Mouse (Mus musculus) ES-E14 (cell line): Measurements from ENCODE around the gene Kctd13. TPM values are rescaled to one million over a fixed set of nuclear protein-coding genes. Genes with fewer than 3 reads are reported as not detected.

Experiments
- DNase-seq: peaks from one replicate; pipeline ENCODE4 v3.0.0-alpha.2; 2013; ENCODE audit warnings: low read depth, low spot score
- H3K27ac ChIP-seq: 2 replicates; pipeline ENCODE4 v1.5.1; 2012; ENCODE audit warnings: low read depth, mild to moderate bottlenecking, low read length, moderate library complexity, mixed read lengths; ENCODE audit not compliant: poor library complexity, insufficient read depth, severe bottlenecking
- H3K36me3 ChIP-seq: 2 replicates; pipeline ENCODE4 v1.6.1; 2012; ENCODE audit warnings: mild to moderate bottlenecking, low read length, moderate library complexity, mixed read lengths; ENCODE audit not compliant: control insufficient read depth, poor library complexity, insufficient read depth, severe bottlenecking
- H3K4me1 ChIP-seq, 2 experiments: fragments of 150-350 bp in 1 of 2; sonication (generic) in 1 of 2; 2 replicates each; pipeline ENCODE4 v1.6.1; 2012; ENCODE audit warnings: low read length in 2 of 2, mild to moderate bottlenecking in 1 of 2, mixed read lengths in 1 of 2; ENCODE audit not compliant: control insufficient read depth in 2 of 2, insufficient read depth in 2 of 2, poor library complexity in 1 of 2
- H3K4me3 ChIP-seq, 2 experiments: fragments of 150-350 bp in 1 of 2; sonication (generic) in 1 of 2; 2 replicates each; pipeline ENCODE4 v1.5.1; 2012; ENCODE audit warnings: low read length in 2 of 2, low read depth in 1 of 2, mild to moderate bottlenecking in 1 of 2, mixed read lengths in 1 of 2; ENCODE audit not compliant: insufficient read depth in 1 of 2, poor library complexity in 1 of 2, severe bottlenecking in 1 of 2
- H3K9ac ChIP-seq: 2 replicates; pipeline ENCODE4 v1.6.1; 2012; ENCODE audit warnings: low read depth, mild to moderate bottlenecking, low read length, mixed read lengths; ENCODE audit not compliant: poor library complexity, insufficient read depth, severe bottlenecking
- H3K9me3 ChIP-seq: fragments of 150-350 bp; sonication (generic); 2 replicates; pipeline ENCODE4 v1.6.1; 2012; ENCODE audit warnings: low read depth, mild to moderate bottlenecking, low read length; ENCODE audit not compliant: control insufficient read depth, insufficient read depth
- CHD2 ChIP-seq: IDR thresholded peaks from 2 replicates; pipeline ENCODE4 v1.6.1; 2014; ENCODE audit warnings: mild to moderate bottlenecking, low read depth, low read length, inconsistent platforms
- HCFC1 ChIP-seq: IDR thresholded peaks from 2 replicates; pipeline ENCODE4 v1.6.1; 2012; ENCODE audit warnings: low read length, inconsistent platforms, borderline replicate concordance; ENCODE audit not compliant: insufficient read depth
- MAFK ChIP-seq: IDR thresholded peaks from 2 replicates; pipeline ENCODE4 v1.6.1; 2014; ENCODE audit warnings: mild to moderate bottlenecking, low read depth, low read length, inconsistent platforms; ENCODE audit not compliant: insufficient read depth
- ZC3H11A ChIP-seq: IDR thresholded peaks from 2 replicates; pipeline ENCODE4 v1.6.1; 2012; ENCODE audit warnings: low read depth, mild to moderate bottlenecking, inconsistent platforms, low read length, borderline replicate concordance
- ZNF384 ChIP-seq: IDR thresholded peaks from 2 replicates; pipeline ENCODE4 v1.6.1; 2012; ENCODE audit warnings: low read depth, low read length, inconsistent platforms
- in situ Hi-C, 2 experiments: fragments of 600-800 bp; cut with MboI; formaldehyde crosslinking; loops; one replicate each; pipeline ENCODE4 v1.15.1; 2025; ENCODE audit warnings: low sequenced_read_pairs in 2 of 2, inconsistent platforms in 1 of 2; ENCODE audit not compliant: unreplicated experiment in 2 of 2
- total RNA-seq: library from RNA; depleted of rRNA; stranded (reverse); fragments of 300-350 nt; gene quantifications from 2 replicates; pipeline ENCODE4 v1.2.3, GENCODE M21; 2012

The Kctd13 gene
- total RNA-seq, 1 experiment: 13.2 TPM

- Histone ChIP-seq H3K9ac (peak within 1 kb of the TSS; percentile 88), H3K9me3 (no peaks in the 10 kb centered on the region), H3K4me3 (peak within 1 kb of the TSS; percentile 78 to 82), H3K36me3 (peaks cover 23% of the 10 kb centered on the region), H3K27ac (peak within 1 kb of the TSS; percentile 92), H3K4me1 (peaks cover 0 to 8% of the 10 kb centered on the region in 2 experiments; a peak in 2 of 4 replicates)
- TF ChIP-seq ZC3H11A: no peak
- no peak for TF ChIP-seq ZNF384
- no peak for TF ChIP-seq HCFC1
- TF ChIP-seq MAFK: no peak
- no peak for TF ChIP-seq CHD2
- no peak for DNase-seq
- in situ Hi-C loops: no loop called here
Measured at GRCm38 (mm10) chr7:126975893-126975949, 47.0 kb downstream of the Kctd13 start, which contains the start of gene Cdipt. Gene Cdipt (plus strand): TSS chr7:126975914.

- Histone ChIP-seq H3K4me3 (peak within 1 kb of the TSS; percentile 78 to 82), H3K4me1 (peaks cover 0 to 8% of the 10 kb centered on the region in 2 experiments; a peak in 2 of 4 replicates), H3K36me3 (peaks cover 23% of the 10 kb centered on the region), H3K9me3 (no peaks in the 10 kb centered on the region), H3K27ac (peak within 1 kb of the TSS; percentile 92), H3K9ac (peak within 1 kb of the TSS; percentile 88)
- DNase-seq: peak; percentile 96
- TF ChIP-seq ZNF384 (no peak), MAFK (0 out of 2 replicates have a peak, but pooled peaks have one; percentile 28), CHD2 (no peak), HCFC1 (peak; percentile 83)
- in situ Hi-C loops: no loop called here
Measured at GRCm38 (mm10) chr7:126975950-126976866, 47.5 kb downstream of the Kctd13 start, which contains the start of gene Cdiptos. Gene Cdiptos (minus strand): TSS chr7:126976098.

- Histone ChIP-seq H3K36me3 (peaks cover 23% of the 10 kb centered on the region), H3K9ac (peak overlapping the region; percentile 79), H3K4me3 (peak overlapping the region; percentile 78 to 82), H3K9me3 (no peaks in the 10 kb centered on the region), H3K27ac (peak overlapping the region; percentile 92), H3K4me1 (peaks cover 0 to 8% of the 10 kb centered on the region in 2 experiments; a peak in 2 of 4 replicates)
- in situ Hi-C loops: no loop called here
- no peak for DNase-seq
- TF ChIP-seq ZNF384 (no peak), ZC3H11A (no peak), MAFK (no peak), CHD2 (no peak), HCFC1 (no peak)
Measured at GRCm38 (mm10) chr7:126976878-126977459, 48.3 kb downstream of the Kctd13 start.

GRCm38 (mm10) chr7:126978841-126979240 is 50.2 kb downstream of the Kctd13 start:
- in situ Hi-C loops: no loop called here
- Histone ChIP-seq H3K4me1 (peaks cover 0 to 8% of the 10 kb centered on the region in 2 experiments; a peak in 2 of 4 replicates), H3K36me3 (peaks cover 23% of the 10 kb centered on the region), H3K9me3 (no peaks in the 10 kb centered on the region), H3K9ac (no peak overlapping the region; the same call in 1 of the 2 replicates), H3K4me3 (no peak overlapping the region), H3K27ac (no peak overlapping the region)
- DNase-seq: no peak
- TF ChIP-seq CHD2 (no peak), ZNF384 (no peak), ZC3H11A (no peak), MAFK (no peak), HCFC1 (no peak)
